Mouse (Mus musculus) cortical plate, adult 2 months (tissue): Measurements from ENCODE around the gene Prkar2b.

Source experiments
- CTCF ChIP-seq: fragments of 200-500 bp; IDR thresholded peaks from 2 replicates; pipeline ENCODE4 v1.5.1; 2011; ENCODE audit warnings: mild to moderate bottlenecking, control low read depth, low read length; ENCODE audit not compliant: insufficient read depth; ENCODE audit errors: extremely low read depth
- POLR2A ChIP-seq: fragments of 200-500 bp; IDR thresholded peaks from 2 replicates; pipeline ENCODE4 v1.6.1; 2011; ENCODE audit warnings: mild to moderate bottlenecking, low read length, control low read depth; ENCODE audit not compliant: insufficient read depth; ENCODE audit errors: extremely low read depth

GRCm38 (mm10) chr12:31924135-31924534 lies 137.0 kb downstream of the Prkar2b start:
- TF ChIP-seq CTCF (no peak), POLR2A (no peak)
